Mouse (Mus musculus): ENCODE data around the gene Banp.

Gene Banp

DNA sequence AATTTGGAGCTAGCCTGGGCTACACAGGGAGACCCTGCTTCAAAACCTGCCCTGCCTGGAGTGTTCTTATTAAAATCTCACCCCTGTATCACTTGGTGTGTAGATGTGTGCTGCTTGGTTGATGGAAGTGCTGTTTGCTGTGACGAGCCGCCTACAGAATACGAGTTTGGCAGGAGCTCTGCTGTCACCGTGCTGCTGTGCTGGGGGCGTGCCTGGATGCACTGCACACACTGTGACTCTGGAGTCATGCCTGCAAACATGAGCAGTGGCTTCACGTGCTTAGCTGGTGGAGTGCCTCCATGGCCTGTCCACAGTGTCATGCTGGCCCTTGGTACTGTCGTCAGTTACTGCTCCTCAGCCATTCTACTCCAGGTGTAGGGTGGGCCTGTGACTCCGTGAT, 109.4 kb downstream of the Banp start:
- DNase-seq (ENCODE audit: low spot score): no peak

- no peak for DNase-seq (ENCODE audit: low spot score)
Measured at GRCm38 (mm10) chr8:122062508-122063223, 113.1 kb downstream of the Banp start.

DNA sequence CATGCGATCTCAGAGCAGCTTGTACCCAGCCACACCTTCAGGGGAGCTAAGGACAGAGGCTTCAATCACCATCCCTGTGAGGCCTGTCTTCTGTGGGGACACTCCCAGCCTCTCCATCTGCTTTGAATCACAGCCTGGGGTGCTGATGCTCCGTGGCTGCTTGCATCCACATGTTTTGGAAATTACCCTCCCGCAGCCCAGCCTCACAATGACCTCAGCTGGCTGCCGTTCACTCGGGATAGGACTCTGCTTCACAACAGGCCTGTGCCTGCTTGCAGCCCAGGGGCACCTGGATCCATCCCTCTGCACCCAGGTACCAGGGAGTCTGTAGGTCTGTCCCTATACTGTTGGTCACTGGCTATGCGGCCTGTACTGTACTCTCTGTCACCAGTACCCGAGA, 114.8 kb downstream of the Banp start:
- no peak for DNase-seq (ENCODE audit: low spot score)

DNA sequence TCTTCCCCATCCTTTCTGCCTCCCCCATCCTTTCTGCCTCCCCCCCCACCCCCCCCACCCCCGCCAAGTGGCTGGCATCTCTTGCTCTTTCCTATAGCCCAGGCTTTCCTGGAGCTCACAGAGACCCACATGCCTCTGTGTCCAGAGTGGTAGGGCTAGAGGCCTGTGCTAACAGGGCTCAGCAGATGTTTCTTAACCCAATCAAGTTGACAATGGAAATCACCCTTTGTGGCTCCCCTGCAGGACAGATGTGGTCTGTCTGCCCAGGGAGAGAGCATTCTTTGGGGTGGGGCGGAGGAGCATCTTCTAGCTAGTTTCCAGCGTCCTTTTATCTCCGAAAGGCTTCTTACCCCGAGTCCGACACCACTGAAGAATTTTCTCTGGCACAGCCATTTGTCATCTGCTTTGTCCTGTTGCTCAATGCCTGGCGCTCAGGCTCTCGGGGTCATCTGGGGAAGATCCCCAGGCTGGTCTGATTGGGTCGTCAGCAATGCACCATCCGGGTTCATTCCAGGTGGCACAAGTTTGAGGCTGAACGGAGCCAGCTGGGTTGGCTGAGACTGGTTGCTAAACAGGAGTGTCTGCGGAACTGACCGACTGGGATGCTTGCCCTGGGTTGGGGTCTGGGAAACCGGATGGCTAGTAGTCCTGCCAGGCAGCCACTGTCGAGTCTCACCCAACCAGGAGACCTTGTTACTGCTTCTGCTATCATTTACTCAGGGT, 118.4 kb downstream of the Banp start:
- DNase-seq (ENCODE audit: low spot score): no peak

GRCm38 (mm10) chr8:122068609-122069008, 119.1 kb downstream of the Banp start:
- no peak for DNase-seq (ENCODE audit: low spot score)

GRCm38 (mm10) chr8:122069281-122069680, 119.7 kb downstream of the Banp start:
- DNase-seq (ENCODE audit: low spot score): no peak

- no peak for DNase-seq (ENCODE audit: low spot score)
Measured at GRCm38 (mm10) chr8:122071193-122071592, 121.6 kb downstream of the Banp start.

GRCm38 (mm10) chr8:122073964-122074363, 124.4 kb downstream of the Banp start:
- DNase-seq (ENCODE audit: low spot score): no peak

- DNase-seq (ENCODE audit: low spot score): no peak
Measured at GRCm38 (mm10) chr8:122074442-122074841, 124.9 kb downstream of the Banp start.

GRCm38 (mm10) chr8:122074977-122075376, 125.4 kb downstream of the Banp start:
- no peak for DNase-seq (ENCODE audit: low spot score)

- no peak for DNase-seq (ENCODE audit: low spot score)
Measured at GRCm38 (mm10) chr8:122076183-122076842, 126.8 kb downstream of the Banp start.

- no peak for DNase-seq (ENCODE audit: low spot score)
Measured at GRCm38 (mm10) chr8:122078321-122078720, 128.8 kb downstream of the Banp start.
